Mouse (Mus musculus) olfactory bulb, adult 2 months (tissue): ENCODE results near the gene Arhgap6.

Experiments used
- CTCF ChIP-seq: fragments of 200-500 bp; IDR thresholded peaks from 2 replicates; pipeline ENCODE4 v1.5.1; 2012; ENCODE audit warnings: low read depth, mild to moderate bottlenecking, low read length, moderate library complexity; ENCODE audit not compliant: insufficient read depth
- POLR2A ChIP-seq: fragments of 200-500 bp; IDR thresholded peaks from 2 replicates; pipeline ENCODE4 v1.6.1; 2012; ENCODE audit warnings: mild to moderate bottlenecking, low read depth, low read length, moderate library complexity; ENCODE audit not compliant: insufficient read depth

DNA sequence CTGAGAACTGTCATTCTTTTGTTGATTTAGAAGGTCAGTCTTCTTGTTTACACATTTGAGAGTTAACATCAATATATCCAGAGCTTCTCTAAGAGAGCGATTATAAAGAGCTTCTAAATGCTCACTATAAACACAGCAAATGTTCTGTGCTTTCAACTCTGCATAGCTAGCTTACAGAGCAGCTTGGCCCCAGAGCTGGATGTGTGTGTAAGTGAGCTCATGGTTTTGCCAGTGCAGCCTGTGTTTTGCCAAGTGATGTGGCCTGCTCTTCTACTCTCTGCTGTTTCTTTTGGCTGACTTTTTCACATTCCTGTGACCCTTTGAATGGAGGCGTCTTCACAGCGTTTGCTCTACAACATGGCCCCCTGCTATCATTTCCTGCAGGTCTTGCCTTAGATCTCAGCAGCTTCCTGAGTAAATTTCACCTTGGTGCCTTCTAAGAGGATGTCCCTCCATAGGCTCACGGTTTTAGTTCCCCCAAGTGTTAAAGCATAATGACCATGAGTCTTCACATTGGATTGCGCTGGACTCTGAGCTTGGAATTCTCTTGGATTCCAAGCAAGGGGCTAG, 259.1 kb downstream of the Arhgap6 start:
- TF ChIP-seq POLR2A (no peak), CTCF (no peak)
